Mouse (Mus musculus) liver, embryonic 15.5 days (tissue): ENCODE results near the gene Zfp235. TPM values are rescaled to one million over a fixed set of nuclear protein-coding genes. Genes with fewer than 3 reads are reported as not detected.

Experiments
- ATAC-seq: fragments of 200-750 bp; cut with Nextera tagmentation; 2 replicates; pipeline ENCODE4 v1.8.0; 2017; ENCODE audit warnings: moderate number of reproducible peaks, mild to moderate bottlenecking, moderate library complexity; ENCODE audit not compliant: insufficient read depth
- H3K27ac ChIP-seq: fragments of 300-500 bp; sonication (generic); replicated peaks from 2 replicates; pipeline ENCODE4 v1.5.1; 2015; ENCODE audit warnings: mild to moderate bottlenecking, inconsistent platforms
- H3K27me3 ChIP-seq: fragments of 300-500 bp; sonication (generic); 2 replicates; pipeline ENCODE4 v1.6.1; 2015; ENCODE audit warnings: mild to moderate bottlenecking, inconsistent platforms
- H3K36me3 ChIP-seq: fragments of 300-500 bp; sonication (generic); replicated peaks from 2 replicates; pipeline ENCODE4 v1.6.1; 2015; ENCODE audit warnings: moderate library complexity, mild to moderate bottlenecking, inconsistent platforms
- H3K4me1 ChIP-seq: fragments of 300-500 bp; sonication (generic); replicated peaks from 2 replicates; pipeline ENCODE4 v1.6.1; 2015; ENCODE audit warnings: inconsistent platforms
- H3K4me2 ChIP-seq: fragments of 300-500 bp; sonication (generic); 2 replicates; pipeline ENCODE4 v1.6.1; 2015; ENCODE audit warnings: moderate library complexity, mild to moderate bottlenecking, inconsistent platforms
- H3K4me3 ChIP-seq: fragments of 300-500 bp; sonication (generic); replicated peaks from 2 replicates; pipeline ENCODE4 v1.5.1; 2015; ENCODE audit warnings: mild to moderate bottlenecking, inconsistent platforms
- H3K9ac ChIP-seq: fragments of 300-500 bp; sonication (generic); 2 replicates; pipeline ENCODE4 v1.6.1; 2015; ENCODE audit warnings: moderate library complexity, mild to moderate bottlenecking, inconsistent platforms
- H3K9me3 ChIP-seq: fragments of 300-500 bp; sonication (generic); replicated peaks from 2 replicates; pipeline ENCODE4 v1.6.1; 2016; ENCODE audit warnings: inconsistent platforms
- whole genome bisulfite sequencing: fragments of 180-500 bp; shearing (Covaris S2); methylation state at CpG from one replicate; pipeline ENCODE4 v1.1.7; 2015; ENCODE audit warnings: mixed read lengths; ENCODE audit not compliant: insufficient replicate concordance; 5-methylcytosine and 5-hydroxymethylcytosine counted together
- polyA plus RNA-seq: library from polyadenylated mRNA; unstranded; fragments of >200 nt; fragmentation: Nextera tagmentation; extraction: Ambion mirVana; gene quantifications from 2 replicates; pipeline ENCODE4 v1.2.1, GENCODE M21; 2015

The Zfp235 gene
- 3.3 and 3.5 TPM in 2 replicates for polyA plus RNA-seq

- H3K9ac ChIP-seq: peak within 1 kb of the TSS; percentile 70
- peak; percentile 92 for ATAC-seq
- 3% methylated on average over 32 of the region's 32 CpGs for WGBS
- peak within 1 kb of the TSS; percentile 76 for H3K4me2 ChIP-seq
- no peak within 1 kb of the TSS for H3K27ac ChIP-seq
- H3K9me3 ChIP-seq: no peaks in the 10 kb centered on the region
- peak within 1 kb of the TSS; percentile 71 for H3K4me3 ChIP-seq
- H3K4me1 ChIP-seq: peaks cover 16% of the 10 kb centered on the region
- H3K27me3 ChIP-seq: no peaks in the 10 kb centered on the region
- H3K36me3 ChIP-seq: peaks cover 24% of the 10 kb centered on the region
Observed at GRCm38 (mm10) chr7:24133996-24134828, at the start of gene Zfp235. Zfp235 (plus strand) TSS chr7:24134169.

DNA sequence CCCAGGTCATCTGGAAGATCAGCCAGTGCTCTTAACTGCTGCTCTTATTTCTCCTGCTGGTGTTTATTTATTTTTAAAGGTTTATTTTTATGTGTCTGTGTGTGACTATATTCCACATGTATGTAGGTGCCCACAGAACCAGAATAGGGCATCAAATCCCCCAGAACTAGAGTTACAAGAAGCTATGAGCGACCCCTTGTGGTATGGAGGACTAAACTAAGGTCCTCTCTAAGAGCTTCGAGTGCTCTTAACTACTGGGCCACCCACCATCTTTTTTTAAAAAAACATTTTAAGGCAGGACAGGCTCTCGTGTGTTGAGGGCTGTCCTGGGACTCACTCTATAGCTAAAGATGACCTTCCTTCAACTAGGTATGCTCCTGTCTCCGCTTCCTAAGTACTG, 47.1 kb upstream of the Zfp235 start:
- H3K27me3 ChIP-seq: no peaks in the 10 kb centered on the region
- H3K4me1 ChIP-seq: peaks cover 23% of the 10 kb centered on the region
- 86% methylated on average over 4 of the region's 4 CpGs for WGBS
- H3K4me2 ChIP-seq: no peak overlapping the region
- no peak overlapping the region for H3K27ac ChIP-seq
- H3K9ac ChIP-seq: no peak overlapping the region
- no peak for ATAC-seq
- H3K9me3 ChIP-seq: no peaks in the 10 kb centered on the region
- peaks cover 40% of the 10 kb centered on the region for H3K36me3 ChIP-seq
- no peak overlapping the region for H3K4me3 ChIP-seq

DNA sequence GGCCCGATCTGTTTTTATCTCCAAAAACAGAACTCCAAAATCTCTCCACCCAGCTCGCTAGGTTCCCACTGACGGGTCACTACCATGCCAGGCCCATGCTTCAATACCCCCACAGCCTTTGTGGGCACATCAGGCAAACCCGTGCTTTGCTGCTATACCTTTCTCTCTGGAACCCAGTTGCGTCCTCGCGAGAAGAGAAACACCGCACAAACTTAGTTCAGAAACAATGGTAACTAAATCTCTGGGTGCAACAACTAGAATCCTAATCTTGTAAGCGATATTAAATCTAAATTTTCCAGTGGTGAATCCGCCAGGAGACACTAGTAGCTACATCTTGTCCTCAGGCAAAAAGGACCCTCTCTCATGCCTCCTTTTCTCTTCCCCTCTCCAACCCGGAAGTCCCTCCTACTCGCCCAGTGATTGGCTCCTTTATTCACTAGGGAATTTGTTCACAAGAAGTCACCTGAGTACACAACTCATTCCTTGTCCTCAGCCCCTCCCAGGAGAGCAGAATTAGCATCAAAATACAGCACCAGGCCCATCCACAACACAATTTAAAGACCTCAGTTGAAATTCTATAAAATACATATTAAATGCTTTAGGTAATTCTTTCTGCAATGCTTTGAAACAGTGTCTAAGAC, 46.4 kb upstream of the Zfp235 start:
- no peak overlapping the region for H3K4me3 ChIP-seq
- no peak overlapping the region for H3K4me2 ChIP-seq
- ATAC-seq: no peak
- peaks cover 20% of the 10 kb centered on the region for H3K4me1 ChIP-seq
- WGBS: 80% methylated on average over 12 of the region's 12 CpGs
- peaks cover 43% of the 10 kb centered on the region for H3K36me3 ChIP-seq
- no peak overlapping the region for H3K9ac ChIP-seq
- H3K27me3 ChIP-seq: no peaks in the 10 kb centered on the region
- no peaks in the 10 kb centered on the region for H3K9me3 ChIP-seq
- H3K27ac ChIP-seq: no peak overlapping the region

- H3K36me3 ChIP-seq: peaks cover 100% of the 10 kb centered on the region
Observed at GRCm38 (mm10) chr7:24104403-24104802, 29.6 kb upstream of the Zfp235 start.

DNA sequence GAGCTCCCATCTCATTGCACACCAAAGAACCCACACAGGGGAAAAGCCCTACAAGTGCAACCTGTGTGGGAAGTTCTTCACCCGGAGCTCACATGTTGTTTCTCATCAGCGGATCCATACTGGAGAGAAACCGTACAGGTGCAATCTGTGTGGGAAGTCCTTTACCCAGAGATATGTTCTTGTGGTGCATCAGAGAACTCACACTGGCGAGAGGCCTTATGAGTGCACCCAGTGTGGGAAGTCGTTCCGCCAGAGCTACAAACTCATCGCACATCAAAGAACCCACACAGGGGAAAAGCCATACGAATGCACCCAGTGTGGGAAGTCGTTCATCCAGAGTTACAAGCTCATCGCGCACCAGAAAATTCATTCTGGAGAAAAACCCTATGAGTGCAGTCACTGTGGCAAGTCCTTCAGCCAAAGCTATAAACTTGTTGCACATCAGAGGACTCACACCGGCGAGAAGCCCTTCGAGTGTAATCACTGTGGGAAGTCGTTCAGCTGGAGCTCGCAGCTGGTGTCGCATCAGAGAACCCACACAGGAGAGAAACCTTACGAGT, 28.7 kb upstream of the Zfp235 start:
- Histone ChIP-seq H3K36me3 (peaks cover 96% of the 10 kb centered on the region), H3K4me2 (no peak overlapping the region), H3K9me3 (peaks cover 37% of the 10 kb centered on the region), H3K27me3 (no peaks in the 10 kb centered on the region), H3K9ac (no peak overlapping the region), H3K27ac (no peak overlapping the region), H3K4me3 (no peak overlapping the region), H3K4me1 (no peaks in the 10 kb centered on the region)
- no peak for ATAC-seq
- WGBS: 89% methylated on average over 18 of the region's 18 CpGs

More at GRCm38 (mm10) chr7:24104403-24104802, 29.6 kb upstream of the Zfp235 start:
- 81% methylated on average over 9 of the region's 9 CpGs for WGBS
- peaks cover 37% of the 10 kb centered on the region for H3K9me3 ChIP-seq
- no peak overlapping the region for H3K4me3 ChIP-seq
- no peak overlapping the region for H3K4me2 ChIP-seq
- H3K27me3 ChIP-seq: no peaks in the 10 kb centered on the region
- ATAC-seq: no peak
- no peaks in the 10 kb centered on the region for H3K4me1 ChIP-seq
- H3K27ac ChIP-seq: no peak overlapping the region
- H3K9ac ChIP-seq: no peak overlapping the region

DNA sequence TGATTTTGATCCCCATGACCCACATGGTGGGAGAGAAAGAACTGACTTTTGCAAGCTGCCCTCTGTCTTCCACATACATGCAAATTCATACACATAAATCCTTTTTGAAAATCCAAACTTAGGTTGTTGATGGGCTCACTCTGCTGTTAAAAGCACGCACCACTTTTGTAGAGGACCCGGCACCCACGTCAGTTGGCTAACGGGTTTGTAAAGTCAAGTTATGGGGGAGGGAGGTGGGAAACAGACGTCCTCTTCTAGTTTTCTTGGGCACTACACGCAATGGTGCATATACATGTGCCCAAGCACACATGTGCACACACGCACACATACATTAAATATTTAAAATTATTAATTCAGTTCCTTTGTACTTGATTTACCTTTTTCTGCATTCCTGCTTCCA, 23.1 kb upstream of the Zfp235 start:
- H3K9me3 ChIP-seq: peaks cover 15% of the 10 kb centered on the region
- no peak overlapping the region for H3K4me3 ChIP-seq
- no peaks in the 10 kb centered on the region for H3K27me3 ChIP-seq
- peaks cover 16% of the 10 kb centered on the region for H3K4me1 ChIP-seq
- H3K36me3 ChIP-seq: peaks cover 39% of the 10 kb centered on the region
- ATAC-seq: no peak
- WGBS: 77% methylated on average over 7 of the region's 7 CpGs
- H3K9ac ChIP-seq: no peak overlapping the region
- H3K27ac ChIP-seq: no peak overlapping the region
- no peak overlapping the region for H3K4me2 ChIP-seq

DNA sequence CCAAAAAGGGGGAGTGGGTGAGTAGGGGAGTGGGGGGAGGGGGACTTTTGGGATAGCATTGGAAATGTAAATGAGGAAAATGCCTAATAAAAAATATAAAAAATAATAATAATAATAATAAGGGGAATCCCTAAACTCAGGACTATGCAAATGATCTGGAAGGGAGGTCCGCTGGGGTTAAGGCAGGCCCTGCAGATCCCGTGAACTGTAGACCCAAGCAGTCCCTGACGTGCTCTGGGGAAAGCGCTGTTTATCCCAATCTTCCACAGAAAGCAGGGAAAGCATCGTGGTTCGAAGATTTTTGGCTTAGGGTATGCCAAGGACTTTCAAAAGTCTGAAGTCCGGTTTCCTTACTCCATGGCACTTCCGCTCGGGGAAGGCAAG, 22.2 kb upstream of the Zfp235 start:
- Histone ChIP-seq H3K4me2 (peak overlapping the region; percentile 73), H3K27me3 (no peaks in the 10 kb centered on the region), H3K27ac (peak overlapping the region; percentile 64; the same call in 1 of the 2 replicates), H3K4me3 (peak overlapping the region; percentile 61), H3K36me3 (peaks cover 30% of the 10 kb centered on the region), H3K9ac (no peak overlapping the region), H3K9me3 (peaks cover 6% of the 10 kb centered on the region), H3K4me1 (peaks cover 16% of the 10 kb centered on the region)
- ATAC-seq: peak; percentile 35
- WGBS: 20% methylated on average over 9 of the region's 9 CpGs

GRCm38 (mm10) chr7:24112156-24112856, 21.7 kb upstream of the Zfp235 start, which contains the start of gene Zfp112:
Zfp112 (plus strand) TSS chr7:24112314.
- WGBS: 4% methylated on average over 23 of the region's 23 CpGs
- H3K27me3 ChIP-seq: no peaks in the 10 kb centered on the region

DNA sequence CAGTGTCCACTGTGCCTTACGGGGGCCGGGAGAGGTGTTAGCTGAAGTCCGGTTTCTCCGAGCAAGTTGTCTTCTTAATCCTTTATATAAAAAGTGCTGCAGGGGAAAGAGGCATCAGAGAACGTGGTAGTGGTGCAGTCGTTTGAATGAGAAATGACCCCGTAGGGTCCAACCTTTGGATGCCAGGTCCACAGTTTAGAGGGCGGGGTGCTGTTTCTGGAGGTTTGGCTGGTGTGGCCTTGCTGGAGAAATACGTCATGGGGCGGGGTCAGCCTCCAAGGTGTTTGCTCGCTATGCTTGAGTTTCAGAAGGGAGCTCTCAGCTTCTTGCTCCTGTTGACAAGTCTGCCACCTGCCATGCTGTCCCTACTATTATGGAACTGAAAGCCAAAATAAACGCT, 21.0 kb upstream of the Zfp235 start:
- H3K4me3 ChIP-seq: peak overlapping the region; percentile 61
- H3K4me2 ChIP-seq: peak overlapping the region; percentile 73
- H3K27ac ChIP-seq: peak overlapping the region; percentile 57
- no peaks in the 10 kb centered on the region for H3K9me3 ChIP-seq
- H3K9ac ChIP-seq: peak overlapping the region; percentile 40
- peaks cover 16% of the 10 kb centered on the region for H3K4me1 ChIP-seq
- H3K36me3 ChIP-seq: peaks cover 18% of the 10 kb centered on the region
- no peaks in the 10 kb centered on the region for H3K27me3 ChIP-seq
- WGBS: 18% methylated on average over 12 of the region's 12 CpGs
- no peak for ATAC-seq

More at GRCm38 (mm10) chr7:24112156-24112856, 21.7 kb upstream of the Zfp235 start, which contains the start of gene Zfp112:
- Histone ChIP-seq H3K36me3 (peaks cover 25% of the 10 kb centered on the region), H3K9me3 (0 out of 2 replicates have a peak, but pooled peaks cover under 1% of the 10 kb centered on the region), H3K4me2 (peak within 1 kb of the TSS; percentile 73), H3K4me3 (peak within 1 kb of the TSS; percentile 61), H3K4me1 (peaks cover 16% of the 10 kb centered on the region), H3K9ac (peak within 1 kb of the TSS; percentile 40), H3K27ac (peak within 1 kb of the TSS; percentile 64)
- peak; percentile 88 for ATAC-seq

- Histone ChIP-seq H3K9ac (no peak overlapping the region), H3K9me3 (no peaks in the 10 kb centered on the region), H3K36me3 (no peaks in the 10 kb centered on the region), H3K4me1 (peaks cover 16% of the 10 kb centered on the region), H3K27ac (no peak overlapping the region), H3K4me3 (no peak overlapping the region), H3K4me2 (no peak overlapping the region), H3K27me3 (no peaks in the 10 kb centered on the region)
- no peak for ATAC-seq
- 31% methylated on average over 4 of the region's 4 CpGs for WGBS
Observed at GRCm38 (mm10) chr7:24116655-24117054, 17.3 kb upstream of the Zfp235 start.
